Mouse (Mus musculus) heart, embryonic 10.5 days (tissue): ENCODE measurements at regions not wholly inside any gene's neighbourhood (a gene's known extent, or its start where the extent isn't known, plus 50 kb on each side); places are given as distances from the start of the nearest gene placed in this dataset.

Experiments used
- DNase-seq: peaks from one replicate; pipeline ENCODE4 v3.0.0-alpha.2; 2017; ENCODE audit warnings: low spot score
- H3K27ac ChIP-seq: fragments of 300-500 bp; sonication (generic); 2 replicates; pipeline ENCODE4 v1.5.1; 2016; ENCODE audit warnings: mild to moderate bottlenecking
- H3K27me3 ChIP-seq: fragments of 300-500 bp; sonication (generic); 2 replicates; pipeline ENCODE4 v1.6.1; 2016; ENCODE audit warnings: mild to moderate bottlenecking; ENCODE audit not compliant: poor library complexity, insufficient read depth, severe bottlenecking
- H3K36me3 ChIP-seq: fragments of 300-500 bp; sonication (generic); 2 replicates; pipeline ENCODE4 v1.6.1; 2016; ENCODE audit warnings: mild to moderate bottlenecking, moderate library complexity
- H3K4me1 ChIP-seq: fragments of 300-500 bp; sonication (generic); 2 replicates; pipeline ENCODE4 v1.6.1; 2016; ENCODE audit warnings: mild to moderate bottlenecking
- H3K4me3 ChIP-seq: fragments of 300-500 bp; sonication (generic); 2 replicates; pipeline ENCODE4 v1.5.1; 2016; ENCODE audit warnings: mild to moderate bottlenecking, moderate library complexity
- H3K9me3 ChIP-seq: fragments of 300-500 bp; sonication (generic); 2 replicates; pipeline ENCODE4 v1.6.1; 2016; ENCODE audit warnings: mild to moderate bottlenecking, moderate library complexity
- WGBS: fragments of 180-500 bp; shearing (Covaris S2); methylation state at CpG from one replicate; pipeline ENCODE4 v1.1.7; 2016; 5-methylcytosine and 5-hydroxymethylcytosine counted together

DNA sequence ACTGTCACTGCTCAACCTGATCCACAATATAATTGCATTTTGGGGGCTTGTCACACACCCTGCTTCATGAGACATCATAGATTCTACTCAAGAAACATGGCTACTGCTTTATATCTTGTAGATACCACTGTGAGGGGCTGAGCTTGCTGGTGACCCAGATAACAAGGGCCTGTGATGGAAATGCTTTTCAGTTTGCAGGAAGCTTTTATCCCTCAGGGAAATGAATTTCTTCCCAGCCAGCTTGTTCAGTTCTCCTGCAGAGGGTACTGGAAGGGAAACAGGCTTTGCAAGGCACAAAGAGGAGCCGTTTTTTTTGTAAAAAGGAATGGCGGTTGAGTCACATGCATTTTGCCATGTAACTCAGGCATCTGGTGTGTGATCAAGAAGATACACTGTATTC, 218.8 kb upstream of the Krr1 start:
- no peaks in the 10 kb centered on the region for H3K27me3 ChIP-seq
- DNase-seq = no peak
- H3K4me3 ChIP-seq = no peak overlapping the region
- H3K36me3 ChIP-seq = no peaks in the 10 kb centered on the region
- H3K27ac ChIP-seq = no peak overlapping the region
- 73% methylated on average over 2 of the region's 2 CpGs for WGBS
- no peaks in the 10 kb centered on the region for H3K9me3 ChIP-seq
- H3K4me1 ChIP-seq = peaks cover under 1% of the 10 kb centered on the region; the same call in 1 of the 2 replicates

DNA sequence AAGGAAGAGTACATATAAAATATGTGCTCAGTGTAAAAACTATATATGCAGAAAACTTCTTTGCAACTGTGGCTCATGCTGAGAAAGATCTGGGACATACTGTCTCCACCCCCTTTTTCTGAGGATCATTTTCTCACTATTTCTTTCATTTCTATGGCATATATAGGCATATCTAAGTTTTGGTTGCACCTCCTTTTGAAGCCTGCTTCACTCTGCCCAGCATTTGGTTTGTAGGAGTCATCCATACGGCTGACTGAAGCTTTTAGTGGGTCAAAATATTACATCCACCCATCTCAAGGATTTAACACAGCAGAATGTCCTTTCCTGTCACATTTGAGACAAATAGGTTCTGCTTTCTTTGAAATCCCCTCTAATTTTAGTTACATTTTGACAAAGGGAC, 216.5 kb upstream of the Krr1 start:
- Histone ChIP-seq H3K4me1 (peaks cover 9% of the 10 kb centered on the region; the same call in 1 of the 2 replicates), H3K27me3 (no peaks in the 10 kb centered on the region), H3K27ac (no peak overlapping the region), H3K9me3 (no peaks in the 10 kb centered on the region), H3K4me3 (no peak overlapping the region), H3K36me3 (no peaks in the 10 kb centered on the region)
- no peak for DNase-seq
- WGBS = 80% methylated on average over 1 of the region's 1 CpGs

DNA sequence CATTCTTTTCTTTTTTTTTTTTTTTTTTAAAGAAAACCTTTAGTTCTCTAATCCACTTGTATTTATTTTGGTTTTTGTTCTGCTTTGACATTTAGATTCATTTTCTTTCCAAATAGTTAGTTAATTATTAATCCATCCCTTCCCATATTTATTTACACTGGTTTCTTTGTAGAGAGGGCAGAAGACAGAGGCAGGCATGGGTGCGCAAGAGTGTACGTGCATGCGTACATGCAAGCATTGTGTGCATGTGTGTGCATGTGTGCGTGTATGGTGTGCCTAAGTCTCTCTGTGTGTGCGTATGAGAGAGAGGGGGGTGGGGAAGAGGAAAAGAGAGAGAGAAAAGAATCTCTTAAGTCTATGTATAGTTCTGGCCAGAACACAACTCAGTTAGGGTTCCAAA, 215.9 kb upstream of the Krr1 start:
- Histone ChIP-seq H3K9me3 (no peaks in the 10 kb centered on the region), H3K4me3 (no peak overlapping the region), H3K4me1 (peaks cover 9% of the 10 kb centered on the region; the same call in 1 of the 2 replicates), H3K27ac (no peak overlapping the region), H3K27me3 (no peaks in the 10 kb centered on the region), H3K36me3 (no peaks in the 10 kb centered on the region)
- no peak for DNase-seq
- WGBS = 93% methylated on average over 5 of the region's 5 CpGs

DNA sequence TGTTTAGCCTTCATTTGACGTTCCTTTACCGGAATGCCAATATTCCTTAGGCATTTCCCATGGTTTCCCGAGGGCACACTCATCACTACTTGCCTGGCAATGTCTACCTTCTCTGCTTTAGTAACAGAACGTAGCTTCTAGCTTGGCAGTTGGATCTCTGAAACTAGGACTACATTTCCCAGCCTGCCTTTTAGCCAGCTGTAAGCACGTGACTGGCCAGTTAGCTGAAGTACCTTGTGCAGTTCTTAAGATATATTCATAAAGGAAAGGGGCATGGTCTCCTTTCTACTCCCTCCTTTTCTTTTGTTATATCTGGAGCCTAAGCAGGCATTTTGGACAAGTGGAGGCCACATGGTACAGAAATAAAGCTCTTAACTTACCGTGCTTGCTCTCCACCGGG, 214.8 kb upstream of the Krr1 start:
- H3K9me3 ChIP-seq = no peaks in the 10 kb centered on the region
- H3K4me3 ChIP-seq = no peak overlapping the region
- H3K36me3 ChIP-seq = no peaks in the 10 kb centered on the region
- 87% methylated on average over 7 of the region's 7 CpGs for WGBS
- no peak overlapping the region for H3K27ac ChIP-seq
- no peaks in the 10 kb centered on the region for H3K27me3 ChIP-seq
- no peak for DNase-seq
- peaks cover 9% of the 10 kb centered on the region; the same call in 1 of the 2 replicates for H3K4me1 ChIP-seq

DNA sequence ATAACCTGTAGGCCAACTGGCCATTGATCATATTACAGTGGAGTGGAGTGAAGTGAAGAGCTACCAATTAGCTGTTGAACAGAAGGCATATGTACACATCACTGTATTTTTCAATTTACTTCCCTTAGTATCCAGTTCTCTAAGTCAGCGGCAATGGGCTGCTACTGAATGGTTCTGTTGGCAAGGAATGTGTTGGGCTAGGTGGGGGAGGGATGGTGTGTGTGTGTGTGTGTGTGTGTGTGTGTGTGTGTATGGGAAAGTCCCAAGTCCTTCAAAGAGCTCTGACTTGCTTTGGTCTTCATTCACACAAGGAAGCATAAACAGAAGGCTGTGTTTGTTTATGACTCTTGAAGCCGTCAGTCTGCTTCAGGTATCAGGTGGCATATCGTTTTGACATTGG, 213.0 kb upstream of the Krr1 start:
- Histone ChIP-seq H3K27ac (no peak overlapping the region), H3K4me3 (no peak overlapping the region), H3K4me1 (peaks cover 9% of the 10 kb centered on the region; the same call in 1 of the 2 replicates), H3K36me3 (no peaks in the 10 kb centered on the region), H3K9me3 (no peaks in the 10 kb centered on the region), H3K27me3 (no peaks in the 10 kb centered on the region)
- WGBS = 77% methylated on average over 3 of the region's 3 CpGs
- no peak for DNase-seq

DNA sequence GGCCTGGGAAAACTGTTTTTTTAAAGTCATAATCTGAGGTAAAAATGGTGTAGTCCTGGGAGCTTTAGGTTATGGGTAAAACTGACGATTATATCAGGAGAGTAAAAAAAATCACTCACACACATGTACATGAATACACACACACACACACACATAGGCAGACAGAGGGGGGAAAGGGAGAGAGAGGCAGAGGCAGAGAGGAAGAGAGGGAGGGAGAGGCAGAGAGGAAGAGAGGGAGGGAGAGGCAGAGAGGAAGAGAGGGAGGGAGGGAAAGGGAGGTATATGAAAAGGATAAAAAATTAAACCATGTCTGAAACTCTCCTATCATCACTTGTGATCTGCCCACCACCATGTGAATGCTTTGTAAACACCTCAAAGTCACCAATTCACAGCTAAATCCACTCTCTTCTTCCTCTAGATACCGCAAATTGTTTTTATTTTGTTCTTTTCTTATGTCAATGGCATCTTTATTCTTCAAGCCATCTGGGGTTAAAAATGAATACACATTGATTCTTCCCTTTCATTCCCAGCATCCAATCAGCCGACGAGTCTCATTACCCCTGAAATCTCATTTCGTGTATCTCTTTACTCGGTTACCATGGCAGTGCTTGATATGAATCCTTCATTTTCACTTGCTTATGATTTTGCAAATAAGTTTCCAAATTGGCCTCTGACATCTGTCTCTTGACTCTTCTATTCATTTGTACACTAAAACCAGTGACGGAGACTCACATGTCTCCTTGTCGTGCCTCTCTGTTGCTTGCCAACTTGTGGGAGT, 209.5 kb upstream of the Krr1 start:
- no peak for DNase-seq
- no peak overlapping the region for H3K27ac ChIP-seq
- H3K4me3 ChIP-seq = no peak overlapping the region
- H3K36me3 ChIP-seq = no peaks in the 10 kb centered on the region
- H3K4me1 ChIP-seq = peaks cover 9% of the 10 kb centered on the region; the same call in 1 of the 2 replicates
- 84% methylated on average over 8 of the region's 8 CpGs for whole genome bisulfite sequencing
- no peaks in the 10 kb centered on the region for H3K9me3 ChIP-seq
- H3K27me3 ChIP-seq = no peaks in the 10 kb centered on the region

DNA sequence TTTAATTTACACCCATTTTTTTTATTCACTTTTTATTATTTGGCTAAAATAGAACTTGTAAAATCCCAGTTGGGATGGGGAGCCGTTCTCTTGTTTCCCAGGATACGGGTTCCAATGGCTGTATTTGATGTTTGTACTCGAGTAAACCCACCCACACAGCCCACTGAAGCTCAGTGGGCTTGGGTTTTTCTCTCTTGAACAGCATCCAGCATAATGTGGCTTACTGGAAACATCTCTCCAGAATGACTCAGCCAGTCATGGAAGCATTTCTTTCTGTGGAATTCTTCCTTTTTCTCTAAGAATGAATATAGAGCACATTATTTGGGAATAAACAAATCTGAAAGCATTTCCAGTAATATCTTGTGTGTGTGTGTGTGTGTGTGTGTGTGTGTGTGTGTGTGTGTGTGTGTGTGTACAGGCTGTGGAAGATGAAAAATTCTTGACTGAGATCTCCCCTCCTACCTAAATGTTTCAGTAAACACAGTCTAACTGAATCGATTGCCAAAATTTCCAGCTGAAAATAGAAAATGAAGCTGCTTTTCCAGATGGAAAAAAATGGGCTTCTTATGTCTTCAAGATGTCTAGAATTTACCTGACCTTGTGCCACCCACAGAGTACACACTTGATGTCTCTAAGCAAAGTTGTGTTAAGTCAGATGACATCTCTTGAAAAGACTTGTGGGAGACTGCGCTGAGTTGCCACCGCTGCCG, 205.3 kb upstream of the Krr1 start:
- WGBS = 88% methylated on average over 7 of the region's 7 CpGs
- H3K4me3 ChIP-seq = no peak overlapping the region
- DNase-seq = no peak

DNA sequence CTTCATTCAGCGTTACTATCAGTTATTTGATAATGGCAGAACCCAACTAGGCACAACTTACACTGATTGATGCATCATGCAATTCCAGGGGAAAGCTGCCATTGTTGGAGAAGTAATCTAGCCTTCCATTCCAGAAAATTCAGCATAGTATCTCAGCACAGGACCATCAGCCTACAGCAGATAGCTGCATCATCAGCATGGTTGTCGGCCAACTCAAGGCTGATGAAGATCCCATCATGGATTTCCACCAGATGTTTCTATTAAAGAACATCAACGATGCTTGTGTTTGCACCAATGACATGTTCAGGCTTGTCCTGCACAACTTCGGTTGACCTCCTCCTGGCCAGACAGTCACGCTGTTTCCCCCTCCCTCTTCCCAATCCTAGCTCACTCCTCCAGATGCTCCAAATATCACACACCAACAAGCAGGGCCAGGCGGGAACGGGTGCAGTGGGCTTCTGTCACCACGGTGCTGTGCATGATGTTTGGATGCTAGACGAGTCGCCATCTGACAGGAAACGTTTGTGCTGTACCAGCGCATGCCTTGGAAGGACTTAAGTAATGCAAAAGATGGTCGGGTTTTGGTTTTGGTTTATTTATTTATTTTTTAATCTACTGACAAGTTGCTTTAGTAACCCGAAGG, 204.5 kb upstream of the Krr1 start:
- no peaks in the 10 kb centered on the region for H3K27me3 ChIP-seq
- no peak for DNase-seq

More for the DNA sequence above, 205.3 kb upstream of the Krr1 start:
- Histone ChIP-seq H3K27ac (no peak overlapping the region), H3K4me1 (peaks cover 15% of the 10 kb centered on the region; the same call in 1 of the 2 replicates), H3K36me3 (no peaks in the 10 kb centered on the region), H3K9me3 (no peaks in the 10 kb centered on the region), H3K27me3 (no peaks in the 10 kb centered on the region)

DNA sequence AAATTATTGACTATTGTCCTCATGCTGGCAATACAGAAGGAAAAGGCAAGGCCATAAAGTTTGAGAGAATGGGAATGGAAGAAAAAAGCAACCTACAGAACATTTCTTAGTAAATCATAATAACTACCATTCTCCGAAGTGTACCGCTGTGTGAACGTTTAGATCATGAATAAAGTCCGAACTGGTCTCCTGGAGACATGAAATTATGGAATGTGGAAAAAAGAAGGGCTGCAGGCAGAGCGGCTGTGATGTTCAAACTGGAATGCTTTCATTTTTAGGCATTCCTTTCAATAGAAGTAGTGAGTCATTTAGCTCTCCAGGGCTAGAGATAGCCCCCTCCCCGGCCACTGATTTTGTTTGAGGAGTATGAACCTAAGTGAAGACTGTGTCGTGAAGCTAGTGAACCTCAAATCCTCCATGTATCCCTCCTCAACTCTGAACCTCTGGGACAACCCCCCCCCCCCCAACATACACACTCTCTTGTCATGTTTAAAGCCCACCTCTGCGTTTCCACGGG, 202.9 kb upstream of the Krr1 start:
- no peak overlapping the region for H3K27ac ChIP-seq
- no peak for DNase-seq
- 75% methylated on average over 9 of the region's 9 CpGs for WGBS
- no peak overlapping the region for H3K4me3 ChIP-seq
- no peaks in the 10 kb centered on the region for H3K9me3 ChIP-seq
- peaks cover 15% of the 10 kb centered on the region; the same call in 1 of the 2 replicates for H3K4me1 ChIP-seq
- no peaks in the 10 kb centered on the region for H3K36me3 ChIP-seq
- no peaks in the 10 kb centered on the region for H3K27me3 ChIP-seq

More for the DNA sequence above, 204.5 kb upstream of the Krr1 start:
- Histone ChIP-seq H3K4me1 (peaks cover 15% of the 10 kb centered on the region; the same call in 1 of the 2 replicates), H3K9me3 (no peaks in the 10 kb centered on the region), H3K4me3 (no peak overlapping the region), H3K36me3 (no peaks in the 10 kb centered on the region), H3K27ac (no peak overlapping the region)
- 87% methylated on average over 14 of the region's 14 CpGs for WGBS

DNA sequence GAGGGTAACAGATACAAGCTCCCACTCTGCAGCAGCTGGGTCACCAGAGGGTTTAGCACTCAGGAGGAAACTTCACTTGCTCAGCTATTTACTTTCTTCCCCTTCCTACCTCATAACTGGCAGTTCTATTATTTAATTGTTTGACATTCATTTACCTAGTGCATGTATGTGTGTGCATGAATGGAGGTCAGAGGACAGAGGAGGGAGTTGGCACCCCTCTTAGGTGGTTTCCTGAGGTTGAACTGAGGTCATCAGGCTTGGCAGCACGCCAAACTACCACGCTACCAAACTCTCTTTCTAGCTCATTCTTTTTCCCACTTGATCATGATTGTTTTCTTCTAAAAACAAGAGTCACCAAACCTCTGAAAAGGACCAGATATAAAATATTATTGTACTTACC, 202.4 kb upstream of the Krr1 start:
- H3K4me1 ChIP-seq = peaks cover 15% of the 10 kb centered on the region; the same call in 1 of the 2 replicates
- H3K9me3 ChIP-seq = no peaks in the 10 kb centered on the region
- H3K36me3 ChIP-seq = no peaks in the 10 kb centered on the region
- no peak overlapping the region for H3K27ac ChIP-seq
- no peak overlapping the region for H3K4me3 ChIP-seq
- H3K27me3 ChIP-seq = no peaks in the 10 kb centered on the region
- 63% methylated on average over 2 of the region's 2 CpGs for WGBS
- no peak for DNase-seq

DNA sequence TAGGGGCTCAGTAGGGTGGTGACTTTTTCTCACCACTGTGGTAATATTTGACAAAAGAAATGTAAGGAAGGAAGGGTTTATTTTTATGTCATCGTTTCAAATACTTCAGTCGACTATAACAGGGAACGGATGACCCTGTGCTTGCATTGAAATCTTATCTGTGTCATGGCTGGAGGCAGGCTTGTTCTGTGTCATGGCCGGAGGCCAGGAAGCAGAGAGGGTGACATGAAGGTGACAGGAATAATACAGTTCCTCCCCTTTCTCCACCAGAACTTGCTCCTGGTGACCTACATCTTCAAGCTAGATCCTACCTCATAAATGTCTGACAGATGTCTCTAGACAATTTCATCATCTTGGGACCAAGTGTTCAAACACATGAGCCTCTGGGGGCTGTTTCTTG, 201.5 kb upstream of the Krr1 start:
- H3K9me3 ChIP-seq = no peaks in the 10 kb centered on the region
- peaks cover 15% of the 10 kb centered on the region; the same call in 1 of the 2 replicates for H3K4me1 ChIP-seq
- H3K4me3 ChIP-seq = no peak overlapping the region
- H3K27me3 ChIP-seq = no peaks in the 10 kb centered on the region
- no peak overlapping the region for H3K27ac ChIP-seq
- DNase-seq = no peak
- H3K36me3 ChIP-seq = no peaks in the 10 kb centered on the region
- WGBS = 41% methylated on average over 4 of the region's 4 CpGs

DNA sequence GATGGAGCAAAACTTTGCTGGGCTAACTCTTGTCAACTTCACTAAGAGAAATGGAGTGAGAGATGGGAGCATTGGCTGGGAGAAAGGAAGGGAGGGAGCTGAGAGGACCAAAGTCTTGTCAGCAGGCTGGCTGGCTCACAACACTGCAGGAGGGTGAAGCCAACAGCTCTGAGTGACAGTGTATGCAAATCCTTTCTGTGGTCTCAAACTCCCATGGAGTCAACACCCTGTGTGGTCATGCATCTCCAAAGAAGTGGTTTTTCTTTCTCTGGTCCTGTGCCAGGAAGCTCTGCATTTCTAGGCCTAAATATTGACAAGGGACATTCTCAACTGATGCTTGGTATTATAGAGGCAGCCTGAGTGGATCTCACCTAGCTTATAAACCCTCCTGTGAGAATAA, 194.9 kb upstream of the Krr1 start:
- H3K4me1 ChIP-seq = no peaks in the 10 kb centered on the region
- no peak overlapping the region for H3K4me3 ChIP-seq
- no peaks in the 10 kb centered on the region for H3K36me3 ChIP-seq
- no peaks in the 10 kb centered on the region for H3K9me3 ChIP-seq
- DNase-seq = peak; percentile 39
- H3K27me3 ChIP-seq = no peaks in the 10 kb centered on the region
- H3K27ac ChIP-seq = no peak overlapping the region

DNA sequence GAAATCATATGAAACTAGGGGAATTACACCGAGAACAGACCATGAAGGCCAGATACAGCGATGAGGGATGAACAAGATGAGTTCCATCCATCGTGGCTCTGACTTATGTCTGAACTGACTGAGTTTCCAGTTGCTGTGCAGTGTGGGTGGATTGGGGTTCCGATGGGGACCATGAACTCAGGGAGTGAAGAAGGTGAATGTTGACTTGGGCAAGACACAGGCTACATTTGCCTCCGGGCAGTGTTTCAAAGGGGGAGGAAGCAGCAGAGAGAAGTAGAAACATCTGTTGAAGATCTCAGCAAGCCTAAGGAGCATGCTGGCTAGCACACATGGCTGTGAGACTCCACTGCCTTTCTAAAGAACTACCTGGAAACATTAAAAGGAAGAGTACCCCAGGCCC, 194.4 kb upstream of the Krr1 start:
- no peak overlapping the region for H3K27ac ChIP-seq
- 87% methylated on average over 5 of the region's 5 CpGs for WGBS
- peak; percentile 69 for DNase-seq

More for the DNA sequence above, 194.4 kb upstream of the Krr1 start:
- Histone ChIP-seq H3K4me3 (no peak overlapping the region), H3K4me1 (no peaks in the 10 kb centered on the region), H3K36me3 (no peaks in the 10 kb centered on the region), H3K9me3 (no peaks in the 10 kb centered on the region), H3K27me3 (no peaks in the 10 kb centered on the region)
